Mouse (Mus musculus): Measurements from ENCODE around the gene Prkg1. TPM values are rescaled to one million over a fixed set of nuclear protein-coding genes. Genes with fewer than 3 reads are reported as not detected.

Gene Prkg1
- total RNA-seq (2017) = under 0.01 and 1.5 TPM in 2 replicates

- no peak for ATAC-seq (ENCODE audit: extremely low read depth, insufficient number of reproducible peaks, low FRiP score, poor library complexity, severe bottlenecking)
Observed at GRCm38 (mm10) chr19:31764801-31765340, at the start of gene Prkg1. TSS of gene Prkg1 (minus strand) at chr19:31765033.

DNA sequence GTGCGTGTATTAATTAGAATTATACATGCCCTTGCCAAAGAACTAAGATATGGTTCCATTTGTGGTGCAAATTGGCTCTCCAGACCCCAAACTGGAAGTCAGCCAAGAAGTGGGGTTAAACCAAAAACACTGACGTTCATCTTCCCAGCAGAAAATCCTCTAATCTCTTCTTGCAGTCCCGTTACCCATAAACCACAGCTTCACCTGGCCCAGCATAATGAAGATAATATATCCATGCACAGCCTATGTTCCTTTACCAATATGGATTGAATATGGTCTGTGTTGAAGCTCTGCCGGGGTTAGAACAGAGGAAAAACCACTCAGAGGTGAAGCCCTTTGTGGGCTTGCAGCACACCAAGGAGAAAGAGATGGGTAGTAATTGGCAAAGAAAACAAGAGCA lies 48.3 kb upstream of the Prkg1 start:
- ATAC-seq (ENCODE audit: extremely low read depth, insufficient number of reproducible peaks, low FRiP score, poor library complexity, severe bottlenecking) = no peak

DNA sequence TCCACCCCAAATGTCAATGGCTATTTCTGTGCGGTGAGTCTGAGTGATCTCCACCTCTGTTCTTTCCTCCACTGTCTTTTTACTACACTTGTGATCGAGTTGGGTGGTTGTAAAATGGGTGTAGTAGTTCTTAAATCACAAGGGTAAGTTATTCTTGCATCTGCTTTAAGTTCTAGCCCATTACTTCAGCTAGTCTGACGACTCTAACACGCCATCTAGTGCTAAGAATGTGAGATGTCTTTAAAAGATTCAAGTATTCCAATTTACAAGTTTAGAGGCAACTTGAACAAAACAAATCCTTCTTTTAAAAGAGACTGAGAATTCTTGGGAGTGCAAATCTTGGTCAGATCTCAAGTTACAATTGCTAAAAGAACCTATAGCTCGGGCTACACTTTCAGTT lies 46.5 kb upstream of the Prkg1 start:
- ATAC-seq (ENCODE audit: extremely low read depth, insufficient number of reproducible peaks, low FRiP score, poor library complexity, severe bottlenecking) = no peak

DNA sequence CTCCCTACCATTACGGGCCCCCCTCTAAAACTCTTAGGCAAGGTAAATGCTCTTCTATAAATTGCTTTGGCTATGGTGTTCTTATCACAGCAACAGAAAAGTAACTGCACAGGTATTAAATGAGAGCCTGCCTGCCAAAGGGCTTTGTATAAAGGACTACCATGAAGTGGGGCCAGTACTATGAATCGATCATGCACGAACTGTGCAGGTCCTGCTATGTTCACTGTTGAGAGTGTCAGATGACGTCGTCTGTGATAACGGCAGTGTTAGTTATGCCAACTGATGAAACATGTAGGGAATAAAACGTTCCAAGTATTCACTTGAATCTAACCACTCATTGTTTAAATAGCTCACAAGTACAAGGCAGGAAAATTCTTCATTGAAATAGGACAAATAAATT lies 40.6 kb upstream of the Prkg1 start:
- no peak for ATAC-seq (ENCODE audit: extremely low read depth, insufficient number of reproducible peaks, low FRiP score, poor library complexity, severe bottlenecking)

- ATAC-seq (ENCODE audit: extremely low read depth, insufficient number of reproducible peaks, low FRiP score, poor library complexity, severe bottlenecking) = no peak
Observed at GRCm38 (mm10) chr19:31795485-31796046, 30.7 kb upstream of the Prkg1 start.

GRCm38 (mm10) chr19:31791724-31792123 lies 26.9 kb upstream of the Prkg1 start:
- no peak for ATAC-seq (ENCODE audit: extremely low read depth, insufficient number of reproducible peaks, low FRiP score, poor library complexity, severe bottlenecking)

- ATAC-seq (ENCODE audit: extremely low read depth, insufficient number of reproducible peaks, low FRiP score, poor library complexity, severe bottlenecking) = no peak
Observed at GRCm38 (mm10) chr19:31781521-31782018, 16.7 kb upstream of the Prkg1 start.

- ATAC-seq (ENCODE audit: extremely low read depth, insufficient number of reproducible peaks, low FRiP score, poor library complexity, severe bottlenecking) = no peak
Observed at GRCm38 (mm10) chr19:31781077-31781476, 16.2 kb upstream of the Prkg1 start.

DNA sequence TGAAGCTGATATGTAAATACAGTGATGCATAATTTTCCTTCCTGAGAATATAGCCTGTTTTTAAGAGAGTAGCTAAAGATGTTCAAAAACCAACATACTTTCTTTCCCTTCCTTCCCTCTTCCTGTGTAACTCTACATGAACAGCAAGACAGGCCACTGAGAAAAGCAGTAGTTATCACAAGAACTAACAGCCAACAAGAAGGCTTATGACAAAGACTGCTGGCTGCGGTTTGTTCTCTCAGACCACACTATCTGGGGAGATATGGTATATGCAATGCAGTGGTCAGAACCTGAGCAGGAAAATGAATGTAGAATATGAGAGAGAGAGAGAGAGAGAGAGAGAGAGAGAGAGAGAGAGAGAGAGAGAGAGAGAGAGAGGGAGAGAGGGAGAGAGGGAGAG lies 15.4 kb upstream of the Prkg1 start:
- no peak for ATAC-seq (ENCODE audit: extremely low read depth, insufficient number of reproducible peaks, low FRiP score, poor library complexity, severe bottlenecking)

GRCm38 (mm10) chr19:31779021-31779420 lies 14.2 kb upstream of the Prkg1 start:
- no peak for ATAC-seq (ENCODE audit: extremely low read depth, insufficient number of reproducible peaks, low FRiP score, poor library complexity, severe bottlenecking)

- ATAC-seq (ENCODE audit: extremely low read depth, insufficient number of reproducible peaks, low FRiP score, poor library complexity, severe bottlenecking) = no peak
Observed at GRCm38 (mm10) chr19:31767004-31767403, 2.2 kb upstream of the Prkg1 start.

DNA sequence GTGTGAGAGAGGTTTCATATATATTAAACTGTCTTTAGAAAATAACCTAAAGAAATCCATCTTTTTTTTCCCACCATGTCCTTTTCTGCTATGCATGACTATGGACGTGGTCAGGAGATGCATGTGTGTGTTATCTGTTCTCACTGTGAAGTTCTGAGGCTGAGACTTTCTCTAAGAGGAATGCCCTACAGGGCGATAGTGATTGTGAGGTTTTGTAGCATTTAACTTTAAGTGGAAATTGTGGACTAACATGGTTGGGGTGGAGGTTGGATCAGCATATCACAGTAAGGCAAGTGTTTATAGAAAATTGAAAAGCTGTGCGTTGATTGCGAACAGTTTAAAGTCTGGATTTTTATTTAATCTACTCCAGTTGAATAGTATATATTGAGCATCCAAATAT lies 618 bp upstream of the Prkg1 start:
- ATAC-seq (ENCODE audit: extremely low read depth, insufficient number of reproducible peaks, low FRiP score, poor library complexity, severe bottlenecking) = no peak

GRCm38 (mm10) chr19:31763951-31764800 lies 657 bp downstream of the Prkg1 start:
- no peak for ATAC-seq (ENCODE audit: extremely low read depth, insufficient number of reproducible peaks, low FRiP score, poor library complexity, severe bottlenecking)

- no peak for ATAC-seq (ENCODE audit: extremely low read depth, insufficient number of reproducible peaks, low FRiP score, poor library complexity, severe bottlenecking)
Observed at GRCm38 (mm10) chr19:31763246-31763821, 1.5 kb downstream of the Prkg1 start.

- ATAC-seq (ENCODE audit: extremely low read depth, insufficient number of reproducible peaks, low FRiP score, poor library complexity, severe bottlenecking) = no peak
Observed at GRCm38 (mm10) chr19:31762411-31763245, 2.2 kb downstream of the Prkg1 start.

DNA sequence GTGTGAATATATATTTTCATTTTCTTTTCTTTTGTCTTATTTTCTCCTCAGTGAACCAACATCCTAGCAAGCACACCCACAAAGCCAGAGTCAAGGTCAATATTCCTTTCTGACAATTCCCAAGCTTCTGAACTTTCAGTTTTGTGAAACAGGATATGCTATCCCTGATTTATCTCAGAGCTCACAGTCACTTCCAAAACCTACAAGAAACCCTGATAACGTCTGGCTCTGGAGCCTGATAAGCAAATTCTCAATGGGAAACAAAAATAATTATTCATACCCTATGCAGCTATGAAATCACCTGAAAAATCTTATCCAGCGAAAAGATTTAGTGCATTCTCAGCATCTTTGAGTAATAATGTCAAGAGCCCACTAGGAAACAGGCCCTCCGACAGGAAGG lies 5.0 kb downstream of the Prkg1 start:
- ATAC-seq (ENCODE audit: extremely low read depth, insufficient number of reproducible peaks, low FRiP score, poor library complexity, severe bottlenecking) = no peak

GRCm38 (mm10) chr19:31755929-31756792 lies 8.7 kb downstream of the Prkg1 start:
- ATAC-seq (ENCODE audit: extremely low read depth, insufficient number of reproducible peaks, low FRiP score, poor library complexity, severe bottlenecking) = no peak

DNA sequence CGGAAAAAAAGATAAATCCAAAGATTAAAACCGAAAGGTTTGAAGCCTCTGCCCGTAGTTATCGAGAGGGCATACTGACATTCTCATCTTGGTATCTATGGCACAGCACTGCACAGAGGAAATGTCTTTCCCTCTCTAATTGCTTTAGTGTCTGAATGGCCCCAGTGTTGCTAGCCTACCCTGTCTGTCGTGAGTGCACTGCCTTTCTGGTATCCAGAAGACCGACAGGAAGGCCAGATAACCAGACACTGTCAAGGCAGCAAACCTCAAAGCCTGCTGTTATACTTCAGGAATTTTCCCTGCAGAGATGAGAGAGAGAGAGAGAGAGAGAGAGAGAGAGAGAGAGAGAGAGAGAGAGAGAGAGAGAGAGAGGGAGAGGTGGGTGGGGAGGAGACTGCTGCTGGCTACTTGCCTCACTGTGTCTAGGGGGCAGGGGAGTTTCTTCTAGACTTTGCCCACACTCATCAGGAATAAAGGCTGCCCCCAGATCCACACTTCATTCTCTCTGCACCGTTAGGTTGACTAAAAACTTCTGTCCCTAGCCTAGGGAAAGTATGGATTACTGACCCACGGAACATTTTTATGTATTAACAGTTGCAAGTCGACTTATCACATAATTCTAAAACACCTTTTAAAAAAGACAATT lies 10.1 kb downstream of the Prkg1 start:
- ATAC-seq (ENCODE audit: extremely low read depth, insufficient number of reproducible peaks, low FRiP score, poor library complexity, severe bottlenecking) = no peak
